Mouse (Mus musculus): ENCODE results near the gene Cebpz. TPM values are rescaled to one million over a fixed set of nuclear protein-coding genes. Genes with fewer than 3 reads are reported as not detected.

Gene Cebpz
- polyA plus RNA-seq (2014; fragmentation: Nextera tagmentation; extraction: Ambion mirVana), result 63.3 and 63.5 TPM in 2 replicates

GRCm38 (mm10) chr17:78936466-78937228 is at the start of gene Cebpz, which contains the start of gene Ndufaf7:
Gene Cebpz (minus strand): TSS chr17:78937066.
Gene Ndufaf7 (plus strand): TSS chr17:78937136.
- peak; percentile 98 for DNase-seq (ENCODE audit: low spot score)
- peak within 1 kb of the TSS; percentile 81 for H3K4me2 ChIP-seq (ENCODE audit: low read length)
- H3K4me3 ChIP-seq (ENCODE audit: low read depth, low read length), result peak within 1 kb of the TSS; percentile 92
- peak; percentile 99 for ATAC-seq (replicated peaks; ENCODE audit: low FRiP score, low TSS enrichment, low read depth)
- peaks cover 53% of the 10 kb centered on the region for H3K36me3 ChIP-seq (ENCODE audit: control insufficient read depth, insufficient read depth, low read length)
- no peaks in the 10 kb centered on the region for H3K27me3 ChIP-seq (replicated peaks; ENCODE audit: control insufficient read depth, insufficient read depth, low read length)
- H3K4me1 ChIP-seq (replicated peaks; ENCODE audit: control insufficient read depth, insufficient read depth, low read length), result 0 out of 2 replicates have a peak, but pooled peaks cover 4% of the 10 kb centered on the region
- no peaks in the 10 kb centered on the region for H3K9me3 ChIP-seq (ENCODE audit: control insufficient read depth, low read length)
- under 1% methylated on average over 45 of the region's 45 CpGs for WGBS
- H3K27ac ChIP-seq (ENCODE audit: low read depth), result peak within 1 kb of the TSS; percentile 22; the same call in 1 of the 2 replicates
- peak within 1 kb of the TSS; percentile 84 for H3K9ac ChIP-seq (ENCODE audit: low read length)

GRCm38 (mm10) chr17:78983736-78984135 is 46.9 kb upstream of the Cebpz start:
- WGBS, result 85% methylated on average over 3 of the region's 3 CpGs
- H3K36me3 ChIP-seq (ENCODE audit: control insufficient read depth, insufficient read depth, low read length), result peaks cover 46% of the 10 kb centered on the region

GRCm38 (mm10) chr17:78983166-78983565 is 46.3 kb upstream of the Cebpz start:
- Histone ChIP-seq H3K9ac (ENCODE audit: low read length) (no peak overlapping the region), H3K36me3 (ENCODE audit: control insufficient read depth, insufficient read depth, low read length) (peaks cover 46% of the 10 kb centered on the region), H3K9me3 (ENCODE audit: control insufficient read depth, low read length) (no peaks in the 10 kb centered on the region), H3K4me3 (ENCODE audit: low read depth, low read length) (no peak overlapping the region), H3K4me2 (ENCODE audit: low read length) (no peak overlapping the region), H3K4me1 (replicated peaks; ENCODE audit: control insufficient read depth, insufficient read depth, low read length) (no peaks in the 10 kb centered on the region), H3K27ac (ENCODE audit: low read depth) (no peak overlapping the region), H3K27me3 (replicated peaks; ENCODE audit: control insufficient read depth, insufficient read depth, low read length) (no peaks in the 10 kb centered on the region)
- WGBS, result 91% methylated on average over 8 of the region's 8 CpGs
- ATAC-seq (replicated peaks; ENCODE audit: low FRiP score, low TSS enrichment, low read depth) (no peak), DNase-seq (ENCODE audit: low spot score) (no peak)

More at GRCm38 (mm10) chr17:78983736-78984135, 46.9 kb upstream of the Cebpz start:
- H3K4me1 ChIP-seq (replicated peaks; ENCODE audit: control insufficient read depth, insufficient read depth, low read length), result no peaks in the 10 kb centered on the region
- no peak for ATAC-seq (replicated peaks; ENCODE audit: low FRiP score, low TSS enrichment, low read depth)
- H3K4me2 ChIP-seq (ENCODE audit: low read length), result no peak overlapping the region
- no peak overlapping the region for H3K27ac ChIP-seq (ENCODE audit: low read depth)
- H3K27me3 ChIP-seq (replicated peaks; ENCODE audit: control insufficient read depth, insufficient read depth, low read length), result no peaks in the 10 kb centered on the region
- no peak overlapping the region for H3K4me3 ChIP-seq (ENCODE audit: low read depth, low read length)
- no peak for DNase-seq (ENCODE audit: low spot score)
- H3K9ac ChIP-seq (ENCODE audit: low read length), result no peak overlapping the region
- no peaks in the 10 kb centered on the region for H3K9me3 ChIP-seq (ENCODE audit: control insufficient read depth, low read length)

GRCm38 (mm10) chr17:78968500-78968899 is 31.6 kb upstream of the Cebpz start:
- Histone ChIP-seq H3K27ac (ENCODE audit: low read depth) (no peak overlapping the region), H3K4me1 (replicated peaks; ENCODE audit: control insufficient read depth, insufficient read depth, low read length) (no peaks in the 10 kb centered on the region), H3K27me3 (replicated peaks; ENCODE audit: control insufficient read depth, insufficient read depth, low read length) (no peaks in the 10 kb centered on the region), H3K4me3 (ENCODE audit: low read depth, low read length) (no peak overlapping the region), H3K9me3 (ENCODE audit: control insufficient read depth, low read length) (no peaks in the 10 kb centered on the region), H3K36me3 (ENCODE audit: control insufficient read depth, insufficient read depth, low read length) (peaks cover 72% of the 10 kb centered on the region), H3K9ac (ENCODE audit: low read length) (no peak overlapping the region), H3K4me2 (ENCODE audit: low read length) (no peak overlapping the region)
- DNase-seq (ENCODE audit: low spot score) (no peak), ATAC-seq (replicated peaks; ENCODE audit: low FRiP score, low TSS enrichment, low read depth) (no peak)
- 71% methylated on average over 3 of the region's 3 CpGs for WGBS

GRCm38 (mm10) chr17:78966092-78966883 is 29.4 kb upstream of the Cebpz start:
- DNase-seq (ENCODE audit: low spot score), result no peak
- Histone ChIP-seq H3K9ac (ENCODE audit: low read length) (no peak overlapping the region), H3K4me1 (replicated peaks; ENCODE audit: control insufficient read depth, insufficient read depth, low read length) (no peaks in the 10 kb centered on the region), H3K9me3 (ENCODE audit: control insufficient read depth, low read length) (no peaks in the 10 kb centered on the region), H3K4me3 (ENCODE audit: low read depth, low read length) (no peak overlapping the region), H3K4me2 (ENCODE audit: low read length) (no peak overlapping the region), H3K27ac (ENCODE audit: low read depth) (no peak overlapping the region), H3K36me3 (ENCODE audit: control insufficient read depth, insufficient read depth, low read length) (peaks cover 71% of the 10 kb centered on the region), H3K27me3 (replicated peaks; ENCODE audit: control insufficient read depth, insufficient read depth, low read length) (no peaks in the 10 kb centered on the region)
- no peak for ATAC-seq (replicated peaks; ENCODE audit: low FRiP score, low TSS enrichment, low read depth)
- 90% methylated on average over 11 of the region's 11 CpGs for WGBS

- ATAC-seq (replicated peaks; ENCODE audit: low FRiP score, low TSS enrichment, low read depth), result no peak
- 82% methylated on average over 1 of the region's 1 CpGs for WGBS
Observed at GRCm38 (mm10) chr17:78964387-78964786, 27.5 kb upstream of the Cebpz start.

GRCm38 (mm10) chr17:78959473-78959872 is 22.6 kb upstream of the Cebpz start:
- no peak overlapping the region for H3K27ac ChIP-seq (ENCODE audit: low read depth)
- H3K9ac ChIP-seq (ENCODE audit: low read length), result no peak overlapping the region
- no peak for ATAC-seq (replicated peaks; ENCODE audit: low FRiP score, low TSS enrichment, low read depth)
- peaks cover 84% of the 10 kb centered on the region for H3K36me3 ChIP-seq (ENCODE audit: control insufficient read depth, insufficient read depth, low read length)
- H3K4me2 ChIP-seq (ENCODE audit: low read length), result no peak overlapping the region
- H3K4me1 ChIP-seq (replicated peaks; ENCODE audit: control insufficient read depth, insufficient read depth, low read length), result no peaks in the 10 kb centered on the region
- no peaks in the 10 kb centered on the region for H3K9me3 ChIP-seq (ENCODE audit: control insufficient read depth, low read length)
- no peaks in the 10 kb centered on the region for H3K27me3 ChIP-seq (replicated peaks; ENCODE audit: control insufficient read depth, insufficient read depth, low read length)
- 76% methylated on average over 6 of the region's 6 CpGs for WGBS
- no peak overlapping the region for H3K4me3 ChIP-seq (ENCODE audit: low read depth, low read length)
- DNase-seq (ENCODE audit: low spot score), result no peak

More at GRCm38 (mm10) chr17:78964387-78964786, 27.5 kb upstream of the Cebpz start:
- no peak overlapping the region for H3K27ac ChIP-seq (ENCODE audit: low read depth)
- H3K4me1 ChIP-seq (replicated peaks; ENCODE audit: control insufficient read depth, insufficient read depth, low read length), result no peaks in the 10 kb centered on the region
- no peaks in the 10 kb centered on the region for H3K27me3 ChIP-seq (replicated peaks; ENCODE audit: control insufficient read depth, insufficient read depth, low read length)
- no peak overlapping the region for H3K9ac ChIP-seq (ENCODE audit: low read length)
- H3K4me3 ChIP-seq (ENCODE audit: low read depth, low read length), result no peak overlapping the region
- H3K9me3 ChIP-seq (ENCODE audit: control insufficient read depth, low read length), result no peaks in the 10 kb centered on the region
- no peak overlapping the region for H3K4me2 ChIP-seq (ENCODE audit: low read length)
- no peak for DNase-seq (ENCODE audit: low spot score)
- peaks cover 73% of the 10 kb centered on the region for H3K36me3 ChIP-seq (ENCODE audit: control insufficient read depth, insufficient read depth, low read length)

GRCm38 (mm10) chr17:78953240-78953639 is 16.4 kb upstream of the Cebpz start:
- DNase-seq (ENCODE audit: low spot score) (no peak), ATAC-seq (replicated peaks; ENCODE audit: low FRiP score, low TSS enrichment, low read depth) (no peak)
- no peak overlapping the region for H3K9ac ChIP-seq (ENCODE audit: low read length)
- H3K4me1 ChIP-seq (replicated peaks; ENCODE audit: control insufficient read depth, insufficient read depth, low read length), result no peaks in the 10 kb centered on the region
- no peak overlapping the region for H3K4me2 ChIP-seq (ENCODE audit: low read length)
- H3K27ac ChIP-seq (ENCODE audit: low read depth), result no peak overlapping the region
- 82% methylated on average over 8 of the region's 8 CpGs for WGBS
- H3K9me3 ChIP-seq (ENCODE audit: control insufficient read depth, low read length), result no peaks in the 10 kb centered on the region
- H3K4me3 ChIP-seq (ENCODE audit: low read depth, low read length), result no peak overlapping the region
- no peaks in the 10 kb centered on the region for H3K27me3 ChIP-seq (replicated peaks; ENCODE audit: control insufficient read depth, insufficient read depth, low read length)
- H3K36me3 ChIP-seq (ENCODE audit: control insufficient read depth, insufficient read depth, low read length), result peaks cover 87% of the 10 kb centered on the region
